Mouse (Mus musculus): ENCODE measurements around the gene Scaf1.

Scaf1 gene

DNA sequence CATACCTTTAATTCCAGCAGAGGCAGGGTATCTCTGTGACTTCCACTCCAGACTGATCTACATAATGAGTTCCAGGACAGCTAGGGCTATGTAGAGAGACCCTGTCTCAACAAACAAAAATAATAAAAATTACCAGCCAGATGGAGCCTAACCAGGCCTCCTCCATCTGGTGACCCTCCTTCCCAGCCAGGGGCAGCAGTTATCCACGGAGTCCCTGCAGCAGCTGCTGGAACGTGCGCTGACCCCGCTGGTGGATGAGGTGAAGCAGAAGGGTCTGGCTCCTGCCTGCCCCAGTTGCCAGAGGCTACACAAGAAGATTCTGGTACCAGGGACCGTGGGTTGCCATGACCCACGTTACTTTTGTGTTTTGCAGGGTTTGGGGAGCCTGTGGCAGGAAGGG lies 59.9 kb downstream of the Scaf1 start:
- no peak for DNase-seq (ENCODE audit: low spot score in 2 of 2)

DNA sequence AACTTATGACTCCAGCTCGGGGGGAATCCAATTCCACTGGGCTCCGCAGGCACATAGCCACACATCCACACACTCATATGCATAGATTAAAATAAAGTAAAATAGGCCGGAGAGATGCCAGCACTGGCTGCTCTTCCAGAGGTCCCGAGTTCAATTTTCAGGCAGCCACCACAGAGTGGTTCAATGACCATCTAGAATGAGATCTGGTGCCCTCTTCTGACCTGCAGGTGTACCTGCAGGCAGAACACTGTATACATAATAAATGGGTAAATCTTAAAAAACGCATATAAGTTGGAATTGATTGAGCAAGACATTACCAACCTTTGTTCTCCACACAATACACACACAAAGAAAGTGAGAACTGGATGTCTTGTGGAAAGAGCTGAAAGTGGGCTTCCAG lies 60.5 kb downstream of the Scaf1 start:
- DNase-seq (ENCODE audit: low spot score in 2 of 2): no peak

DNA sequence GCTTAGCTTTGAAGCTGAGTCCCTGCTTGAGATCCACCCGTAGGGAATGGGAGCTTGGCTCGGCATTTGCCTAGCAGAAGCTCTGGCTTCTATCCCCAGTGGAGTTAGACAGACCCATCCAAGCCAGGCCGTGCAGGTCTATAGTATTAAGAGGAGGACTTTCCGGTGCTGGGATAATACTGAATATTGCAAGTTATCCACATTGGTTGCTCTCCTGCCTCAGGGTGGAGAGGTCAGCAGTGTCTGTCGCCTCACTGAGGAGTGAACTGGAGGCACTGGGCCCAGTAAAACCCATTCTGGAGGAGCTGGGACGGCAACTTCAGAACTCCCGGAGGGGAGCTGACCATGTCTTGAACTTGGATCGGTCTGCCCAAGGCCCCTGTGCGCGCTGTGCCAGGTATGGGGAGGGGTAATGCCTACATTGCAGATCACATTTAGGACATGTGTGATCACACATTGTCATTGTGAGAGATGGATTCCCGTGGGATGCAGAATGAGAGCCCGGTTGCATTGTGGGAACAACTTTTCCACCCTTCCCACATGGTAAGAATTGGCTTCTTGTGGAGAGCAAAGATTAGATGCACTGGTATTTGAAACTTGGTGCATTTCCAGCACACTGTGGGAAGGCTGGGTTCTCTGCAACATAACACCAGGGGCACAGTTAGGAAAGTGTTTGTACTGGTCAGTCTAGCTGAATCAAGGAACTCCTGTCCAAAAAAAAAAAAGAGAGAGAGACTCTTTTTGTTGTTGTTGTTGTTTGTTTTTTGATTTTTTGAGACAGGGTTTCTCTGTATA lies 61.9 kb downstream of the Scaf1 start:
- DNase-seq (ENCODE audit: low spot score in 2 of 2): no peak

DNA sequence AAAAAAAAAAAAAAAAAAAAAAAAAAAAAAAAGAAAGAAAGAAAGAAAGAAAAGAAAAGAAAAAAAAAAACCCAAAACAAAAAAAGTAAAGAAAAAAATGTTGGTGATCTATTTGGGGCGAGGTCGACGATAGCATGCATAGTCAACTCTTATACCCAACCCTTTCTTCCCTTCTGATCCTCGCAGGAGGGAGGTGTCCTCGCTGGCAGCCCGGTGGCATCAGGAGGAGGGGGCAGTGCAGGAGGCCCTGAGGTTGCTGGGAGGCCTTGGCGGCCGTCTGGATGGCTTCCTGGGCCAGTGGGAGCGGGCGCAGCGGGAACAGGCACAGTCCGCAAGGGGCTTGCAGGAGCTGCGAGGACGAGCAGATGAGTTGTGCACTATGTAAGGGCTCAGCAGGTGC lies 62.6 kb downstream of the Scaf1 start:
- no peak for DNase-seq (ENCODE audit: low spot score in 2 of 2)
